Mouse (Mus musculus) embryonic facial prominence, embryonic 14.5 days (tissue): ENCODE measurements around the gene Hoxc9. TPM values are rescaled to one million over a fixed set of nuclear protein-coding genes. Genes with fewer than 3 reads are reported as not detected.

Experiments
- ATAC-seq: fragments of 200-750 bp; cut with Nextera tagmentation; 2 replicates; pipeline ENCODE4 v1.8.0; 2017; ENCODE audit warnings: low read depth, moderate number of reproducible peaks, moderate TSS enrichment
- DNase-seq: peaks from one replicate; pipeline ENCODE4 v3.0.0-alpha.2; 2015; ENCODE audit warnings: low spot score
- H3K27ac ChIP-seq: fragments of 300-500 bp; sonication (generic); replicated peaks from 2 replicates; pipeline ENCODE4 v1.5.1; 2014; ENCODE audit warnings: low read depth, mild to moderate bottlenecking, low read length, moderate library complexity
- H3K27me3 ChIP-seq: fragments of 300-500 bp; sonication (generic); replicated peaks from 2 replicates; pipeline ENCODE4 v1.6.1; 2014; ENCODE audit warnings: low read length; ENCODE audit not compliant: control insufficient read depth, insufficient read depth
- H3K36me3 ChIP-seq: fragments of 300-500 bp; sonication (generic); 2 replicates; pipeline ENCODE4 v1.6.1; 2014; ENCODE audit warnings: low read length, mixed read lengths; ENCODE audit not compliant: control insufficient read depth, insufficient read depth
- H3K4me1 ChIP-seq: fragments of 300-500 bp; sonication (generic); 2 replicates; pipeline ENCODE4 v1.6.1; 2014; ENCODE audit warnings: antibody characterized with exemption, low read length; ENCODE audit not compliant: control insufficient read depth, insufficient read depth
- H3K4me2 ChIP-seq: fragments of 300-500 bp; sonication (generic); 2 replicates; pipeline ENCODE4 v1.6.1; 2014; ENCODE audit warnings: low read depth, mild to moderate bottlenecking, low read length, moderate library complexity, mixed read lengths
- H3K4me3 ChIP-seq: fragments of 300-500 bp; sonication (generic); 2 replicates; pipeline ENCODE4 v1.5.1; 2014; ENCODE audit warnings: low read depth, mild to moderate bottlenecking, low read length
- H3K9ac ChIP-seq: fragments of 300-500 bp; sonication (generic); 2 replicates; pipeline ENCODE4 v1.6.1; 2014; ENCODE audit warnings: low read depth, mild to moderate bottlenecking, low read length, moderate library complexity, mixed read lengths
- H3K9me3 ChIP-seq: fragments of 300-500 bp; sonication (generic); 2 replicates; pipeline ENCODE4 v1.6.1; 2016; ENCODE audit warnings: low read length; ENCODE audit not compliant: control insufficient read depth
- WGBS: fragments of 180-500 bp; shearing (Covaris S2); extraction: QIAGEN DNeasy Blood & Tissue Kit; methylation state at CpG from one replicate; pipeline ENCODE4 v1.1.7; 2014; 5-methylcytosine and 5-hydroxymethylcytosine counted together
- polyA plus RNA-seq: library from polyadenylated mRNA; unstranded; fragments of >200 nt; fragmentation: Nextera tagmentation; extraction: Ambion mirVana; gene quantifications from 2 replicates; pipeline ENCODE4 v1.2.1, GENCODE M21; 2014

Gene Hoxc9
- polyA plus RNA-seq, 1 experiment from 2014 or later, result not detected

GRCm38 (mm10) chr15:102998608-102999182, 22.5 kb downstream of the Hoxc9 start:
- WGBS, result 1% methylated on average over 17 of the region's 19 CpGs
- Histone ChIP-seq H3K4me3 (peak overlapping the region; percentile 44), H3K9me3 (no peaks in the 10 kb centered on the region), H3K4me1 (peaks cover 15% of the 10 kb centered on the region; the same call in 1 of the 2 replicates), H3K9ac (no peak overlapping the region), H3K4me2 (peak overlapping the region; percentile 72), H3K27ac (no peak overlapping the region), H3K27me3 (peaks cover 99% of the 10 kb centered on the region), H3K36me3 (no peaks in the 10 kb centered on the region)
- DNase-seq (no peak), ATAC-seq (no peak)

DNA sequence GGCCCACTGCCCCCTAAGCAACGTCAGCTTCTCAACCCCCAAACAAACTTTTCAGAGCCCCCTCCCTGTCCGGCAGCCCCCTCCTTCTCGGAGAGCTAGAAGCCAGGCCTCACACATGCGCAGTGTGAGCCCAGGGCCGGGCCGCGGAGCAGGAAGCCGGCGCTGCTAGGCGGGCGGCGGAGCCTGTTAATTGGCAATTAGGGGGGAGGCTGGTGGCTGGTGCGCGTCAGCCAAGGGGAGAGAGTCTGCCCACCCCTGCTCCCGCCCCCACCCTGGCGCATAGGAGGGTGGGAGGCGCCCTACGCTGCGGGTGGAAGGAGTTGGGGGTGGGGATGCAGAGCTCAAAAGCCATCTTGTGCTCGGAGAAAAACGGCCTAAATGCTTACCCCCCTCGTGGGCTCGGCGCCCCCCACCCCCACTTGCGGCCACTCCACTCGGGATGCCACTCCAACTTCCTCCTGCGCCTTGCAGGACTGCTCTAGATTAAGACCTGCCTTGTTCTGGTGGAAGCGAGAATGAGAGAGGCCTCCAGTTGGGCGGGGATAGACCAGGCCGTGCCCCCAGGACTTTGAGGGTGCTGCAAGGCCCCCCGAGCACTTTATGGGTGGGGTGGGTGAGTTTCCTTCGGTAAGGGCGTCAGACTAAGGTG, 23.1 kb downstream of the Hoxc9 start:
- no peaks in the 10 kb centered on the region for H3K9me3 ChIP-seq
- DNase-seq, result peak; percentile 64
- under 1% methylated on average over 23 of the region's 33 CpGs for WGBS
- peak overlapping the region; percentile 49 for H3K9ac ChIP-seq
- H3K27me3 ChIP-seq, result peaks cover 100% of the 10 kb centered on the region
- no peak overlapping the region for H3K27ac ChIP-seq
- peak overlapping the region; percentile 72 for H3K4me2 ChIP-seq
- H3K4me3 ChIP-seq, result peak overlapping the region; percentile 44
- ATAC-seq, result peak; percentile 81
- H3K36me3 ChIP-seq, result no peaks in the 10 kb centered on the region
- peaks cover 15% of the 10 kb centered on the region; the same call in 1 of the 2 replicates for H3K4me1 ChIP-seq

- no peak overlapping the region for H3K9ac ChIP-seq
- H3K27me3 ChIP-seq, result peaks cover 100% of the 10 kb centered on the region
- H3K4me3 ChIP-seq, result peak overlapping the region; percentile 44
- H3K4me2 ChIP-seq, result peak overlapping the region; percentile 72
- WGBS, result 0% methylated on average over 10 of the region's 11 CpGs
- no peaks in the 10 kb centered on the region for H3K9me3 ChIP-seq
- DNase-seq (no peak), ATAC-seq (peak; percentile 26; the same call in 1 of the 2 replicates)
- no peaks in the 10 kb centered on the region for H3K36me3 ChIP-seq
- H3K27ac ChIP-seq, result no peak overlapping the region
- H3K4me1 ChIP-seq, result peaks cover 15% of the 10 kb centered on the region; the same call in 1 of the 2 replicates
Measured at GRCm38 (mm10) chr15:102999955-103000354, 23.7 kb downstream of the Hoxc9 start.

GRCm38 (mm10) chr15:103000501-103000901, 24.3 kb downstream of the Hoxc9 start:
- peaks cover 100% of the 10 kb centered on the region for H3K27me3 ChIP-seq
- WGBS, result 3% methylated on average over 23 of the region's 24 CpGs
- no peak for ATAC-seq
- no peak overlapping the region for H3K27ac ChIP-seq
- peak overlapping the region; percentile 4; the same call in 1 of the 2 replicates for H3K4me3 ChIP-seq
- no peak overlapping the region for H3K9ac ChIP-seq
- no peaks in the 10 kb centered on the region for H3K36me3 ChIP-seq
- no peaks in the 10 kb centered on the region for H3K9me3 ChIP-seq
- H3K4me2 ChIP-seq, result peak overlapping the region; percentile 15; the same call in 1 of the 2 replicates
- peaks cover 15% of the 10 kb centered on the region; the same call in 1 of the 2 replicates for H3K4me1 ChIP-seq
- DNase-seq, result no peak

GRCm38 (mm10) chr15:103001370-103001769, 25.1 kb downstream of the Hoxc9 start:
- Histone ChIP-seq H3K9ac (no peak overlapping the region), H3K27ac (no peak overlapping the region), H3K9me3 (no peaks in the 10 kb centered on the region), H3K4me1 (peaks cover 15% of the 10 kb centered on the region; the same call in 1 of the 2 replicates), H3K4me2 (no peak overlapping the region), H3K36me3 (no peaks in the 10 kb centered on the region), H3K4me3 (no peak overlapping the region), H3K27me3 (peaks cover 100% of the 10 kb centered on the region)
- ATAC-seq, result no peak
- 13% methylated on average over 2 of the region's 2 CpGs for WGBS
- no peak for DNase-seq

- no peak overlapping the region for H3K9ac ChIP-seq
- no peak overlapping the region for H3K4me2 ChIP-seq
- H3K4me3 ChIP-seq, result no peak overlapping the region
- H3K27ac ChIP-seq, result no peak overlapping the region
- peaks cover 100% of the 10 kb centered on the region for H3K27me3 ChIP-seq
- no peak for DNase-seq
- H3K9me3 ChIP-seq, result no peaks in the 10 kb centered on the region
- WGBS, result 11% methylated on average over 4 of the region's 4 CpGs
- peaks cover 15% of the 10 kb centered on the region; the same call in 1 of the 2 replicates for H3K4me1 ChIP-seq
- ATAC-seq, result no peak
- no peaks in the 10 kb centered on the region for H3K36me3 ChIP-seq
Measured at GRCm38 (mm10) chr15:103002156-103002555, 25.9 kb downstream of the Hoxc9 start.

DNA sequence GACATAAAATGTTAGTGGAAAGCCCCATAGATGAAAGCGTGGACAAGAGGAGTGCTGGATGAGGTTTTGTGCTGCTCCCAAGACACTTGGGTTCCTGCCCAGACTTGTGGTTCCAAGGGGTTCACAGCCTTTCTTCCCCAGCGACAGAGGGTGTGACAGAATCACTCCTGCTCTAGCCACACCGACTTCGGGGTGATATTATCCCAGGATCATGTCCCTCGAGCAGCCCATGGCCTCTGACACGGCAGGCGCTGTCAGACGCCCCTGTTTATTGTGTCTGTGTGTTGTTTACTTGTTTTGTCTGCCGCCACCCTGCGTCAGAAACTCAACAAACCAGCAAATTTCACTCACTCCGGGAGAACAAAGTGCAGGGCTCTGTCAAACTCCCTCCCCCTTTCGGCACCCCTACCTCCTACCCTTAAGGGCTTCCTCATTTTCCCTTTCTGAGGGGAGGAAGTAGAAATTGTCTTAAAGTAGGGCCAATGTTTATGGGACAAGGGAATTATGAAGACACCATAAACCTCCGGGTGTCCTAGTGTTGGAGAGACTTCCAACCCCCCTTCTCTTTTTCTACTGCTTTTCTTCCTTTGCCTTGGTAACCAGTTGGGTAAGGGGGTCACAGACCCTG, 26.7 kb downstream of the Hoxc9 start:
- H3K27ac ChIP-seq, result no peak overlapping the region
- no peak for ATAC-seq
- H3K9me3 ChIP-seq, result no peaks in the 10 kb centered on the region
- no peaks in the 10 kb centered on the region for H3K36me3 ChIP-seq
- WGBS, result 4% methylated on average over 13 of the region's 13 CpGs
- no peak overlapping the region for H3K4me2 ChIP-seq
- DNase-seq, result no peak
- peaks cover 100% of the 10 kb centered on the region for H3K27me3 ChIP-seq
- no peak overlapping the region for H3K9ac ChIP-seq
- H3K4me3 ChIP-seq, result no peak overlapping the region
- H3K4me1 ChIP-seq, result peaks cover 15% of the 10 kb centered on the region; the same call in 1 of the 2 replicates

GRCm38 (mm10) chr15:103005308-103005707, 29.1 kb downstream of the Hoxc9 start:
- no peak overlapping the region for H3K27ac ChIP-seq
- no peak for DNase-seq
- WGBS, result under 1% methylated on average over 16 of the region's 17 CpGs
- no peak for ATAC-seq
- H3K4me1 ChIP-seq, result 0 out of 2 replicates have a peak, but pooled peaks cover 2% of the 10 kb centered on the region
- no peak overlapping the region for H3K4me3 ChIP-seq
- H3K9ac ChIP-seq, result no peak overlapping the region
- no peaks in the 10 kb centered on the region for H3K9me3 ChIP-seq
- peaks cover 100% of the 10 kb centered on the region for H3K27me3 ChIP-seq
- no peak overlapping the region for H3K4me2 ChIP-seq
- no peaks in the 10 kb centered on the region for H3K36me3 ChIP-seq
